Mouse (Mus musculus): ENCODE data around the gene Ccdc54. TPM values are rescaled to one million over a fixed set of nuclear protein-coding genes. Genes with fewer than 3 reads are reported as not detected.

The Ccdc54 gene
- polyA plus RNA-seq (2017; shearing (Covaris generic)): not detected

DNA sequence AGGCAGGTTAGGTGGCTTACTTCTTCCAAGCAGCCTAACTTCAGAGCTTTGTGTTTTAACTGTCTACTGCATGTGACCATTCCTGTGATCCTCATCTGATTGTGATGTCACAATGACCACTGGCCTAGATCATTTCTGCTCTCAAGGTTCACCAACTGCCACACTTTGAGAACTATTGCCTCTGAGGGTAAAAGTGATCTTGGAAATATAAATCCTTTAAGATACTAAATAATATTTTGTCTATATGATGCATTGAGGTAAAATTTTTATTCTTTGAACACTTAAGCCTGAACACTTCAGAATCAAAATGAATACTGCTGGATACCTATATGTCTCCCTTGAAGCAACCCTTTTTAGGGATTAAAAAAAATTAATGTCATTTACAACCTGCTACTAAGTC lies at the start of gene Ccdc54:
Gene Ccdc54 (minus strand): TSS at position 101 of the 400 bp plus-strand sequence.

Other genes with a start within 250 kb of the Ccdc54 start
- 10 to 100 TPM; 48.2 to 49.2 TPM for gene Bbx, start 158.8 kb downstream of the Ccdc54 start, polyA plus RNA-seq (2017; shearing (Covaris generic))

Measured in activated CD4-positive, CD25-positive, alpha-beta regulatory T cell (primary cell).